Mouse (Mus musculus) CH12.LX (cell line): ENCODE data around the gene Ttll8. TPM values are rescaled to one million over a fixed set of nuclear protein-coding genes. Genes with fewer than 3 reads are reported as not detected.

Experiments used
- DNase-seq: peaks from one replicate; pipeline ENCODE4 v3.0.0-alpha.2; 2013; ENCODE audit errors: extremely low read depth
- H3K27ac ChIP-seq: 2 replicates; pipeline ENCODE4 v1.5.1; 2012; ENCODE audit warnings: low read depth, mild to moderate bottlenecking, control low read depth, moderate library complexity; ENCODE audit not compliant: insufficient read depth
- H3K27me3 ChIP-seq: replicated peaks from 2 replicates; pipeline ENCODE3; 2012; ENCODE audit warnings: inconsistent platforms
- H3K36me3 ChIP-seq, 2 experiments: replicated peaks in 1 of 2; 2 replicates each; pipeline versions ENCODE3 to v1.6.1; 2012; ENCODE audit warnings: inconsistent platforms in 1 of 2, low read length in 1 of 2, mild to moderate bottlenecking in 1 of 2, mixed read lengths in 1 of 2, moderate library complexity in 1 of 2; ENCODE audit not compliant: control insufficient read depth in 1 of 2, insufficient read depth in 1 of 2
- H3K4me1 ChIP-seq, 2 experiments: 2 replicates each; pipeline ENCODE4 v1.6.1; 2012; ENCODE audit warnings: inconsistent platforms in 1 of 2, moderate library complexity in 1 of 2; ENCODE audit not compliant: insufficient read depth in 2 of 2, control insufficient read depth in 1 of 2
- H3K4me2 ChIP-seq: 2 replicates; pipeline ENCODE4 v1.6.1; 2012; ENCODE audit warnings: low read depth, mild to moderate bottlenecking, control low read depth; ENCODE audit not compliant: poor library complexity, insufficient read depth, severe bottlenecking
- H3K4me3 ChIP-seq, 3 experiments: fragments of 150-350 bp in 1 of 3; sonication (generic) in 1 of 3; replicated peaks in 1 of 3; 2 replicates each; pipeline versions ENCODE3 to v1.5.1; 2011 to 2012; ENCODE audit warnings: low read depth in 2 of 3, low read length in 2 of 3, mild to moderate bottlenecking in 2 of 3, moderate library complexity in 2 of 3, control low read depth in 1 of 3, improper control_type of control experiment in 1 of 3, inconsistent platforms in 1 of 3, mixed read lengths in 1 of 3; ENCODE audit not compliant: poor library complexity in 1 of 3
- H3K79me2 ChIP-seq: replicated peaks from 2 replicates; pipeline ENCODE4 v1.6.1; 2012; ENCODE audit warnings: mild to moderate bottlenecking, moderate library complexity; ENCODE audit not compliant: control insufficient read depth, poor library complexity, insufficient read depth, severe bottlenecking; ENCODE audit errors: extremely low read depth
- H3K9ac ChIP-seq: 2 replicates; pipeline ENCODE4 v1.6.1; 2012; ENCODE audit warnings: low read depth, mild to moderate bottlenecking, control low read depth, moderate library complexity; ENCODE audit not compliant: insufficient read depth
- H3K9me3 ChIP-seq: replicated peaks from 2 replicates; pipeline ENCODE3; 2012; ENCODE audit warnings: low read length, inconsistent platforms, mixed read lengths
- CHD1 ChIP-seq: IDR thresholded peaks from 2 replicates; pipeline ENCODE4 v1.6.1; 2012; ENCODE audit warnings: low read depth, low read length, improper control_type of control experiment, inconsistent platforms
- CHD2 ChIP-seq: IDR thresholded peaks from 2 replicates; pipeline ENCODE4 v1.6.1; 2011; ENCODE audit warnings: low read length, improper control_type of control experiment
- ELF1 ChIP-seq: IDR thresholded peaks from 2 replicates; pipeline ENCODE4 v1.6.1; 2014; ENCODE audit warnings: low read depth, mild to moderate bottlenecking, inconsistent platforms, low read length, improper control_type of control experiment
- EP300 ChIP-seq: IDR thresholded peaks from 2 replicates; pipeline ENCODE4 v1.6.1; 2011; ENCODE audit warnings: low read length, improper control_type of control experiment
- ETS1 ChIP-seq: conservative IDR thresholded peaks from 2 replicates; pipeline ENCODE4 v1.6.1; 2012; ENCODE audit warnings: low read depth, mild to moderate bottlenecking, inconsistent platforms, low read length, improper control_type of control experiment, moderate library complexity
- IRF4 ChIP-seq: IDR thresholded peaks from 2 replicates; pipeline ENCODE4 v1.6.1; 2014; ENCODE audit warnings: low read depth, mild to moderate bottlenecking, inconsistent platforms, low read length, improper control_type of control experiment
- MAX ChIP-seq: IDR thresholded peaks from 2 replicates; pipeline ENCODE4 v1.6.1; 2011; ENCODE audit warnings: low read length, improper control_type of control experiment
- MAZ ChIP-seq: IDR thresholded peaks from 2 replicates; pipeline ENCODE4 v1.6.1; 2012; ENCODE audit warnings: low read depth, mild to moderate bottlenecking, inconsistent platforms, low read length, improper control_type of control experiment, moderate library complexity
- MEF2A ChIP-seq: IDR thresholded peaks from 2 replicates; pipeline ENCODE4 v1.6.1; 2014; ENCODE audit warnings: low read depth, mild to moderate bottlenecking, inconsistent platforms, low read length, improper control_type of control experiment, borderline replicate concordance
- NELFE ChIP-seq: IDR thresholded peaks from 2 replicates; pipeline ENCODE4 v1.6.1; 2011; ENCODE audit warnings: low read depth, low read length, improper control_type of control experiment
- NRF1 ChIP-seq: IDR thresholded peaks from 2 replicates; pipeline ENCODE4 v1.6.1; 2014; ENCODE audit warnings: low read depth, mild to moderate bottlenecking, inconsistent platforms, low read length, improper control_type of control experiment, moderate library complexity
- POLR2AphosphoS2 ChIP-seq: IDR thresholded peaks from 2 replicates; pipeline ENCODE4 v1.6.1; 2011; ENCODE audit warnings: low read depth, low read length, improper control_type of control experiment
- RCOR1 ChIP-seq: conservative IDR thresholded peaks from 2 replicates; pipeline ENCODE4 v1.6.1; 2012; ENCODE audit warnings: low read depth, mild to moderate bottlenecking, inconsistent platforms, low read length, improper control_type of control experiment
- SIN3A ChIP-seq: IDR thresholded peaks from 2 replicates; pipeline ENCODE4 v1.6.1; 2012; ENCODE audit warnings: low read length, improper control_type of control experiment, inconsistent platforms
- TCF12 ChIP-seq: IDR thresholded peaks from 2 replicates; pipeline ENCODE4 v1.6.1; 2014; ENCODE audit warnings: low read depth, mild to moderate bottlenecking, inconsistent platforms, low read length, improper control_type of control experiment
- USF2 ChIP-seq: conservative IDR thresholded peaks from 2 replicates; pipeline ENCODE4 v1.6.1; 2011; ENCODE audit warnings: low read depth, low read length, improper control_type of control experiment
- ZMIZ1 ChIP-seq: IDR thresholded peaks from 2 replicates; pipeline ENCODE4 v1.6.1; 2012; ENCODE audit warnings: low read depth, mild to moderate bottlenecking, inconsistent platforms, low read length, improper control_type of control experiment
- ZNF384 ChIP-seq: IDR thresholded peaks from 2 replicates; pipeline ENCODE4 v1.6.1; 2012; ENCODE audit warnings: low read depth, low read length, improper control_type of control experiment, inconsistent platforms
- dilution Hi-C: fragments of 300-500 bp; cut with MboI; formaldehyde crosslinking; loops from 2 replicates; pipeline ENCODE4 v1.14.3; 2020; ENCODE audit warnings: low sequenced_read_pairs; ENCODE audit not compliant: extremely low pct_unique_long_range_greater_than_20kb, extremely low pct_ligation_motif_present
- in situ Hi-C: fragments of 300-500 bp; cut with MboI; formaldehyde crosslinking; loops from 3 replicates; pipeline ENCODE4 v1.14.3; 2019; ENCODE audit warnings: low sequenced_read_pairs, low pct_ligation_motif_present, low pct_unique_long_range_greater_than_20kb, mixed read lengths
- polyA plus RNA-seq: library from polyadenylated mRNA; unstranded; fragments of >175 nt; gene quantifications from 2 replicates; pipeline ENCODE4 v1.2.1, GENCODE M21; 2012; ENCODE audit warnings: low read depth; ENCODE audit not compliant: insufficient read length
- total RNA-seq, 2 experiments: library from RNA; depleted of rRNA; stranded (reverse); fragments of 300-350 nt in 1 of 2; fragments of >200 nt in 1 of 2; gene quantifications; 2 replicates each; pipeline ENCODE4 v1.2.3; 2012 to 2014

Ttll8 gene
- total and polyA plus RNA-seq, 3 experiments, result not detected

DNA sequence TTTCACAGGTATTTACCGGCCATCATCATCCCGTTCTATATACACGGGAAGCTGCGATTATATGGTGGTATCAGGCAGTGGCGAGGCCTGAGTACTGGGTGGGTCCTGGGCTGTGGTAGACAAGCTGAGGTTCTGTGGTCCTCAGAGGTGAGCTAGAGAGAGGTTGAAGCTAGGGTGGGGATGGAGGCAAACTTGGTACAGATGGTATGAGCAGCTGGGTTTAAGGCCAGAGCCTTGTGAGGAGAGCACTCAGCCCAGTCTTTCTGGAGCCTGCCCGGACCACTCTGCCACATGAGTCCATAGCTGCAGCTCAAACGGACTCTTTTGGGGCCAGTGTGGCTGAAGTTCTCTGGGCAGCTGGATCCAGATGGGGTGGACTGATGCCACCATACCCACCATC is 96.9 kb downstream of the Ttll8 start:
- dilution Hi-C loops, result no loop called here
- H3K27ac ChIP-seq, result no peak overlapping the region
- no peak overlapping the region for H3K4me2 ChIP-seq
- peaks cover 8 to 9% of the 10 kb centered on the region in 2 experiments; a peak in 3 of 4 replicates for H3K4me1 ChIP-seq
- TF ChIP-seq MAX (no peak), EP300 (no peak), MEF2A (no peak), ELF1 (no peak), SIN3A (no peak), ZNF384 (no peak), CHD2 (no peak), NRF1 (no peak), ZMIZ1 (no peak)
- TF ChIP-seq, all 38 proteins: peak for 0
- no peaks in the 10 kb centered on the region for H3K36me3 ChIP-seq
- DNase-seq, result no peak
- H3K79me2 ChIP-seq, result no peaks in the 10 kb centered on the region
- in situ Hi-C loops, result no loop called here
- peaks cover 71% of the 10 kb centered on the region for H3K27me3 ChIP-seq
- no peak overlapping the region for H3K9ac ChIP-seq
- no peak overlapping the region for H3K4me3 ChIP-seq
- H3K9me3 ChIP-seq, result peaks cover 2% of the 10 kb centered on the region

DNA sequence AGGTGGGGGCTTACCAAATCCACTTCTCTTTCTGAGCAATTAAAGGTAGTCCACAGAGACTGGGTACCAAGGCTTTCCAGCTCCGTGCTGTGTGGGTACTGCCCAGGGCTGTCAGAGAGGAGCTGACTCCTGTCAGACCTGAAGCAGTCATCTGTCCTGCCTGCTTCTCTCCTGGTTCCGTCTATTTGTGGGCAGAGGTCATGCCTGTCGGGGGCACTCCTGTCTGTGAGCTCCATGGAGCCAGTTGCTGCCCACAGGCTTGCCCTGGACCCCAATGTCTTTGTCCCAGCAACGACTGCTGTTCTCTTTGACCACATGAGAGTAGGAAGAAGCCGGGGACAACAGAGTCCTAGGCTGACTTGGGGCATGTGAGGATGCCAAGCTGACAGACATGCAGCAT is 97.6 kb downstream of the Ttll8 start:
- Histone ChIP-seq H3K9me3 (peaks cover 2% of the 10 kb centered on the region), H3K9ac (no peak overlapping the region), H3K4me1 (peaks cover 7% of the 10 kb centered on the region in 2 experiments; a peak in 3 of 4 replicates), H3K27me3 (peaks cover 78% of the 10 kb centered on the region), H3K36me3 (no peaks in the 10 kb centered on the region), H3K4me3 (no peak overlapping the region), H3K4me2 (no peak overlapping the region), H3K79me2 (no peaks in the 10 kb centered on the region), H3K27ac (no peak overlapping the region)
- in situ Hi-C loops, result no loop called here
- TF ChIP-seq RCOR1 (no peak), POLR2AphosphoS2 (no peak), MAZ (no peak)
- dilution Hi-C loops, result no loop called here
- no peak for DNase-seq

DNA sequence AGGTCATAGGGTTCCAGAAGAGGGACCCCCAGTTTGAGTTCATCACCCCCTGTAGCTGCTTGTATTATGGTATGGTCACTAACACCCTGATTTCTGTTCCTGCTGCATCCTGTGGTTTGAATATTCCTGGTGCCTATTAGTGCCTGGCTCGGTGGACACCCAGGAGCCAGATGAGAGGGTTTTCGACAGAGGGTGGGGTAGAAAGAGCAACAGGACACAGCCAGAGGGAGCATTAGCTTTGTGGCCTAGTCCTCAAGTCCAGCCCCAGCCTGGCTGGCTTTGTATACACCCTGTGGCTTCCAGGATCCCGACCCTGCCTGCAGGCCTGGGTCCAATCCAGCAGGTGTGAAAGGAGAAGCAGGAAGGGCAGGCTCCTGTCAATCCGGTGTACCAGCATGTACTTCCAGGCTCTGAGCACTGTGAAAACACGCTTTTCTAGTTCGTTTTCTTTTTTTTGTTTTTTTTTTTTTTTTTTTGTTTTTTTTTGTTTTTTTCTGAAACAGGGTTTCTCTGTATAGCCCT is 98.3 kb downstream of the Ttll8 start:
- Histone ChIP-seq H3K4me1 (peaks cover 2 to 3% of the 10 kb centered on the region in 2 experiments; a peak in 1 of 4 replicates), H3K9ac (no peak overlapping the region), H3K36me3 (no peaks in the 10 kb centered on the region), H3K79me2 (no peaks in the 10 kb centered on the region), H3K27ac (no peak overlapping the region), H3K4me2 (no peak overlapping the region), H3K9me3 (peaks cover 2% of the 10 kb centered on the region), H3K27me3 (peaks cover 80% of the 10 kb centered on the region), H3K4me3 (no peak overlapping the region)
- no peak for DNase-seq
- dilution Hi-C loops, result no loop called here
- in situ Hi-C loops, result no loop called here
- TF ChIP-seq USF2 (no peak), ETS1 (no peak), MAX (no peak), IRF4 (no peak), EP300 (no peak), TCF12 (no peak), MAZ (no peak), NELFE (no peak), CHD1 (no peak)
